In genomic region chr10:118011687-118012567, GRCm38 (mm10) we compare ENCODE assay signal across 11 mouse cellular contexts.
DNase-seq lines count a peak whose midpoint lies in the region; ATAC-seq and TF ChIP-seq lines count a peak whose summit lies in the region.
"Had no signal": no experiment of that assay in that cellular context is flagged by ENCODE, and none has a peak within 500 bp of the region (broad histone marks: within the 10 kb centered on the region; RNA-seq: fewer than 3 reads in every experiment).

No protein-coding gene starts in this region.

- H3K4me3 ChIP-seq in forebrain, embryonic 11.5 days (ENCODE audit: low read depth, low read length): no peak overlapping the region
- no peak overlapping the region for H3K4me3 ChIP-seq in forebrain, embryonic 14.5 days (ENCODE audit: low read depth, low read length)
- H3K4me3 ChIP-seq in heart, embryonic 10.5 days: no peak overlapping the region
- H3K4me3 ChIP-seq in lung, embryonic 14.5 days (ENCODE audit: low read depth, low read length): no peak overlapping the region
- H3K4me3 ChIP-seq: midbrain, embryonic 12.5 days had no signal

- DNase-seq in forebrain, embryonic 11.5 days (ENCODE audit: low spot score): peak; percentile 16
- DNase-seq in forebrain, embryonic 14.5 days (ENCODE audit: low spot score): no peak
- DNase-seq in 416B (ENCODE audit: low read depth): peak; percentile 67
- peak; percentile 68 for DNase-seq in heart, embryonic 10.5 days (ENCODE audit: low spot score)
- peak; percentile 73 for DNase-seq in lung, embryonic 14.5 days
- DNase-seq in urinary bladder, postnatal 25 days (ENCODE audit: low spot score): no peak
- no peak for DNase-seq in yolk sac, embryonic 10.5 days (ENCODE audit: low spot score)
- DNase-seq in T-cell, adult 2 months (ENCODE audit: low spot score): no peak
- DNase-seq: right cerebral cortex, postnatal 25 days had no signal

- H3K9ac ChIP-seq in forebrain, embryonic 11.5 days (ENCODE audit: low read length): no peak overlapping the region
- no peak overlapping the region for H3K9ac ChIP-seq in forebrain, embryonic 14.5 days (ENCODE audit: low read length)
- no peak overlapping the region for H3K9ac ChIP-seq in lung, embryonic 14.5 days
- H3K9ac ChIP-seq: midbrain, embryonic 12.5 days had no signal

- no peaks in the 10 kb centered on the region for H3K36me3 ChIP-seq in forebrain, embryonic 11.5 days (ENCODE audit: control insufficient read depth, insufficient read depth, low read length)
- H3K36me3 ChIP-seq in forebrain, embryonic 14.5 days (ENCODE audit: control insufficient read depth, insufficient read depth, low read length): no peaks in the 10 kb centered on the region
- no peaks in the 10 kb centered on the region for H3K36me3 ChIP-seq in heart, embryonic 10.5 days
- no peaks in the 10 kb centered on the region for H3K36me3 ChIP-seq in lung, embryonic 14.5 days (ENCODE audit: insufficient read depth)
- H3K36me3 ChIP-seq: midbrain, embryonic 12.5 days had no signal

- H3K27ac ChIP-seq in forebrain, embryonic 11.5 days (ENCODE audit: low read depth, low read length): no peak overlapping the region
- no peak overlapping the region for H3K27ac ChIP-seq in forebrain, embryonic 14.5 days (ENCODE audit: low read depth, low read length)
- no peak overlapping the region for H3K27ac ChIP-seq in heart, embryonic 10.5 days
- H3K27ac ChIP-seq in lung, embryonic 14.5 days (ENCODE audit: low read depth): no peak overlapping the region
- H3K27ac ChIP-seq: midbrain, embryonic 12.5 days had no signal

- no peaks in the 10 kb centered on the region for H3K9me3 ChIP-seq in forebrain, embryonic 11.5 days (ENCODE audit: control insufficient read depth, low read length)
- no peaks in the 10 kb centered on the region for H3K9me3 ChIP-seq in forebrain, embryonic 14.5 days (replicated peaks; ENCODE audit: control insufficient read depth, low read length)
- peaks cover 12% of the 10 kb centered on the region; the same call in 1 of the 2 replicates for H3K9me3 ChIP-seq in heart, embryonic 10.5 days
- H3K9me3 ChIP-seq in lung, embryonic 14.5 days (ENCODE audit: low read depth, low read length): peaks cover 7% of the 10 kb centered on the region

- H3K4me2 ChIP-seq in forebrain, embryonic 11.5 days (ENCODE audit: low read depth, low read length, severe bottlenecking): no peak overlapping the region
- H3K4me2 ChIP-seq in forebrain, embryonic 14.5 days (ENCODE audit: low read length): no peak overlapping the region
- no peak overlapping the region for H3K4me2 ChIP-seq in lung, embryonic 14.5 days
- H3K4me2 ChIP-seq: midbrain, embryonic 12.5 days had no signal

- H3K4me1 ChIP-seq in forebrain, embryonic 11.5 days (replicated peaks; ENCODE audit: control insufficient read depth, insufficient read depth, low read length): no peaks in the 10 kb centered on the region
- H3K4me1 ChIP-seq in forebrain, embryonic 14.5 days (ENCODE audit: control insufficient read depth, insufficient read depth, low read length): no peaks in the 10 kb centered on the region
- H3K4me1 ChIP-seq in heart, embryonic 10.5 days: no peaks in the 10 kb centered on the region
- no peaks in the 10 kb centered on the region for H3K4me1 ChIP-seq in lung, embryonic 14.5 days (ENCODE audit: insufficient read depth)

- H3K27me3 ChIP-seq in forebrain, embryonic 11.5 days (ENCODE audit: control insufficient read depth, insufficient read depth, low read length): no peaks in the 10 kb centered on the region
- H3K27me3 ChIP-seq in forebrain, embryonic 14.5 days (replicated peaks; ENCODE audit: control insufficient read depth, insufficient read depth, low read length): no peaks in the 10 kb centered on the region
- H3K27me3 ChIP-seq in heart, embryonic 10.5 days (ENCODE audit: insufficient read depth, poor library complexity, severe bottlenecking): no peaks in the 10 kb centered on the region
- H3K27me3 ChIP-seq in lung, embryonic 14.5 days (ENCODE audit: insufficient read depth, low read length): no peaks in the 10 kb centered on the region
- H3K27me3 ChIP-seq: CH12.LX; midbrain, embryonic 12.5 days had no signal

- WGBS in forebrain, embryonic 11.5 days: 85% methylated on average over 10 of the region's 10 CpGs
- WGBS in forebrain, embryonic 14.5 days: 86% methylated on average over 10 of the region's 10 CpGs
- 76% methylated on average over 10 of the region's 10 CpGs for WGBS in heart, embryonic 10.5 days
- WGBS in lung, embryonic 14.5 days: 64% methylated on average over 10 of the region's 10 CpGs

- TF ChIP-seq CTCF in lung, embryonic 14.5 days (IDR thresholded peaks at IDR 0.05; ENCODE audit: low read depth): no peak

- ATAC-seq in forebrain, embryonic 11.5 days (replicated peaks; ENCODE audit: low FRiP score): no peak
- ATAC-seq in forebrain, embryonic 14.5 days: no peak
- ATAC-seq in lung, embryonic 14.5 days (ENCODE audit: insufficient read depth): no peak; the same call in 1 of the 2 replicates

Comparison
In these comparisons a context has a peak if more than half of its experiments do, and no peak if none do; other contexts are left out.
1. DNase-seq: peak in forebrain, embryonic 11.5 days (single experiment), 416B (single experiment), heart, embryonic 10.5 days (single experiment) and lung, embryonic 14.5 days (single experiment); none in forebrain, embryonic 14.5 days (single experiment), urinary bladder, postnatal 25 days (single experiment), yolk sac, embryonic 10.5 days (single experiment) and T-cell, adult 2 months (single experiment).